Comparison of ENCODE assay signal across 18 mouse cellular contexts in the genomic region with DNA sequence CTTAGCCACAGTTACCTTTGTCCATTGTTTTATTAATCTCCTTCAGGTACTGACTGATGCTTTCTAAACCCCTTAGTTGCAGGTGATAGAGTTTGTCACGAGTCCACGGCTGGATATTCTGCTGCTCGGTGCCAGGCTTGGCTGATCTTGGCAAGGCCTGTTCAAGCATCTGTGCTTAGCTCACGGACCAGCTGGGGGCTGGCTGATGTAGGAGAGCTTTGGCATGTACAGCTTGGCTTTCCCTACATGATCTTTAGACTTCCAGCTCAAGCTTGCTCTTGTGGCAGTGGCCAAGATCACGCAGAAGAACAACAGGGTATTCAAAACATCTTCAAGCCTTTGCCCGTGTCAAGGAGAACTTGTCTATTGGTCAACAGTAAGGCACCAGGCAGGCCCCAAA. TPM values are rescaled to one million over a fixed set of nuclear protein-coding genes. Genes with fewer than 3 reads are reported as not detected.
DNase-seq lines count a peak whose midpoint lies in the region; ATAC-seq lines count a peak whose summit lies in the region.
"Had no signal": no experiment of that assay in that cellular context is flagged by ENCODE, and none has a peak within 500 bp of the region (broad histone marks: within the 10 kb centered on the region; RNA-seq: fewer than 3 reads in every experiment).

No protein-coding gene starts in this region.

- no peaks in the 10 kb centered on the region for H3K36me3 ChIP-seq in embryonic facial prominence, embryonic 14.5 days (ENCODE audit: control insufficient read depth, insufficient read depth, low read length)
- H3K36me3 ChIP-seq in embryonic facial prominence, embryonic 10.5 days (replicated peaks), result no peaks in the 10 kb centered on the region
- H3K36me3 ChIP-seq: heart, embryonic 12.5 days; midbrain, embryonic 13.5 days; neural tube, embryonic 12.5 days had no signal

- peak; percentile 10 for DNase-seq in embryonic facial prominence, embryonic 14.5 days (ENCODE audit: low spot score)
- no peak for DNase-seq in embryonic facial prominence, embryonic 10.5 days (ENCODE audit: low spot score)
- peak; percentile 79 for DNase-seq in left cerebral cortex, postnatal 4 days
- DNase-seq in left cerebral cortex, postnatal 14 days (ENCODE audit: low spot score in 2 of 2), result no peak
- DNase-seq in cerebellum, postnatal 10 days, result peak; percentile 83 to 89
- peak; percentile 61 for DNase-seq in layer of hippocampus, adult 9-11 months
- no peak for DNase-seq in kidney, postnatal 14 days
- DNase-seq: adrenal gland, adult 2 months; gastrocnemius, postnatal 25 days; heart, postnatal 4 days; kidney, adult 11 months; kidney, postnatal 36 days; lung, postnatal 10 days had no signal

- no peak overlapping the region for H3K9ac ChIP-seq in embryonic facial prominence, embryonic 14.5 days (ENCODE audit: low read depth, low read length)
- H3K9ac ChIP-seq: heart, embryonic 12.5 days; liver, embryonic 14.5 days; midbrain, embryonic 13.5 days; neural tube, embryonic 12.5 days had no signal

- H3K4me1 ChIP-seq in embryonic facial prominence, embryonic 14.5 days (ENCODE audit: control insufficient read depth, insufficient read depth, low read length), result no peaks in the 10 kb centered on the region
- H3K4me1 ChIP-seq in embryonic facial prominence, embryonic 10.5 days, result no peaks in the 10 kb centered on the region
- H3K4me1 ChIP-seq: heart, embryonic 12.5 days; midbrain, embryonic 13.5 days; neural tube, embryonic 12.5 days had no signal

- no peak overlapping the region for H3K4me2 ChIP-seq in embryonic facial prominence, embryonic 14.5 days (ENCODE audit: low read depth, low read length)
- H3K4me2 ChIP-seq: heart, embryonic 12.5 days; midbrain, embryonic 13.5 days; neural tube, embryonic 12.5 days had no signal

- H3K4me3 ChIP-seq in embryonic facial prominence, embryonic 14.5 days (ENCODE audit: low read depth, low read length), result no peak overlapping the region
- H3K4me3 ChIP-seq in embryonic facial prominence, embryonic 10.5 days, result no peak overlapping the region
- H3K4me3 ChIP-seq: heart, embryonic 12.5 days; midbrain, embryonic 13.5 days; neural tube, embryonic 12.5 days had no signal

- H3K27ac ChIP-seq in embryonic facial prominence, embryonic 14.5 days (replicated peaks; ENCODE audit: low read depth, low read length), result no peak overlapping the region
- H3K27ac ChIP-seq in embryonic facial prominence, embryonic 10.5 days (replicated peaks), result no peak overlapping the region
- H3K27ac ChIP-seq: liver, embryonic 14.5 days; midbrain, embryonic 13.5 days; neural tube, embryonic 12.5 days had no signal

- no peaks in the 10 kb centered on the region for H3K9me3 ChIP-seq in embryonic facial prominence, embryonic 14.5 days (ENCODE audit: control insufficient read depth, low read length)
- H3K9me3 ChIP-seq in embryonic facial prominence, embryonic 10.5 days, result no peaks in the 10 kb centered on the region
- H3K9me3 ChIP-seq: heart, embryonic 12.5 days; midbrain, embryonic 13.5 days; neural tube, embryonic 12.5 days had no signal

- WGBS in embryonic facial prominence, embryonic 14.5 days, result 84% methylated on average over 6 of the region's 6 CpGs
- WGBS in embryonic facial prominence, embryonic 10.5 days, result 87% methylated on average over 6 of the region's 6 CpGs

- H3K27me3 ChIP-seq in embryonic facial prominence, embryonic 14.5 days (replicated peaks; ENCODE audit: control insufficient read depth, insufficient read depth, low read length), result no peaks in the 10 kb centered on the region
- H3K27me3 ChIP-seq in embryonic facial prominence, embryonic 10.5 days (replicated peaks; ENCODE audit: low read depth, poor library complexity, severe bottlenecking), result no peaks in the 10 kb centered on the region
- H3K27me3 ChIP-seq: heart, embryonic 12.5 days; midbrain, embryonic 13.5 days; neural tube, embryonic 12.5 days had no signal

- intact Hi-C loops in left cerebral cortex, postnatal 4 days (cut with DNase I), result no loop called here
- intact Hi-C loops in left cerebral cortex, postnatal 14 days (cut with DNase I), result no loop called here

- ATAC-seq in embryonic facial prominence, embryonic 14.5 days (ENCODE audit: low read depth), result no peak
- no peak for ATAC-seq in inflammation-experienced regulatory T-cells, adult 6 months
- ATAC-seq: midbrain, embryonic 13.5 days had no signal

RNA-seq across cellular contexts. Expression of a gene that starts 49.9 kb away (rescaled TPM):
- 177 and 295 TPM in 2 replicates for polyA plus RNA-seq in embryonic facial prominence, embryonic 14.5 days (2014; fragmentation: Nextera tagmentation; extraction: Ambion mirVana)
- 0.22 TPM in 1 of 2 replicates, not detected in the other for polyA plus RNA-seq in embryonic facial prominence, embryonic 10.5 days (2016; fragmentation: Nextera tagmentation; extraction: Ambion mirVana)
- total RNA-seq in left cerebral cortex, postnatal 4 days (2021), result not detected
- total RNA-seq in left cerebral cortex, postnatal 14 days (2021), result not detected
- not detected for polyA plus RNA-seq in inflammation-experienced regulatory T-cells, adult 6 months (2017; shearing (Covaris generic))
- total RNA-seq: adrenal gland, adult 2 months had no signal
- polyA plus RNA-seq: adrenal gland, adult 2 months had no signal

Comparison
In these comparisons a context has a peak if more than half of its experiments do, and no peak if none do; other contexts are left out.
1. DNase-seq: peak in embryonic facial prominence, embryonic 14.5 days (single experiment), left cerebral cortex, postnatal 4 days (single experiment), cerebellum, postnatal 10 days (2 of 2) and layer of hippocampus, adult 9-11 months (single experiment); none in embryonic facial prominence, embryonic 10.5 days (single experiment), left cerebral cortex, postnatal 14 days (0 of 2) and kidney, postnatal 14 days (single experiment).
2. RNA of a gene that starts 49.9 kb away (polyA plus RNA-seq): 177 to 295 TPM in embryonic facial prominence, embryonic 14.5 days; 0.22 TPM in embryonic facial prominence, embryonic 10.5 days and not detected in inflammation-experienced regulatory T-cells, adult 6 months; every median in the first group is over 100 times any median in the second.